Comparison of ENCODE assay signal across 9 mouse cellular contexts in genomic region chr15:90249694-90250093, GRCm38 (mm10). TPM values are rescaled to one million over a fixed set of nuclear protein-coding genes. Genes with fewer than 3 reads are reported as not detected.
A peak's percentile ranks its signal among the peaks of the same experiment; 100 is the strongest.
DNase-seq lines count a peak whose midpoint lies in the region; ATAC-seq and TF ChIP-seq lines count a peak whose summit lies in the region.
"Had no signal": no experiment of that assay in that cellular context is flagged by ENCODE, and none has a peak within 500 bp of the region (broad histone marks: within the 10 kb centered on the region; RNA-seq: fewer than 3 reads in every experiment).

No protein-coding gene starts in this region.

- H3K79me2 ChIP-seq in MEL (ENCODE audit: control insufficient read depth, insufficient read depth, low read length, poor library complexity) = no peaks in the 10 kb centered on the region

- no peaks in the 10 kb centered on the region for H3K9me3 ChIP-seq in kidney, embryonic 15.5 days (replicated peaks)
- H3K9me3 ChIP-seq in MEL (replicated peaks; ENCODE audit: insufficient read depth, low read length) = no peaks in the 10 kb centered on the region
- H3K9me3 ChIP-seq: embryonic facial prominence, embryonic 12.5 days had no signal

- H3K4me3 ChIP-seq in kidney, embryonic 15.5 days (replicated peaks) = no peak overlapping the region
- no peak overlapping the region for H3K4me3 ChIP-seq in MEL (ENCODE audit: control insufficient read depth in 1 of 2, insufficient read depth in 1 of 2, low read depth in 2 of 2, low read length in 2 of 2)
- H3K4me3 ChIP-seq: embryonic facial prominence, embryonic 12.5 days had no signal

- TF ChIP-seq CTCF in MEL (IDR thresholded peaks at IDR 0.05 in 2 of 3, conservative IDR thresholded peaks at IDR 0.05 in 1 of 3; ENCODE audit: control insufficient read depth in 1 of 3, insufficient read depth in 1 of 3, low read depth in 2 of 3, low read length in 3 of 3, poor library complexity in 1 of 3, severe bottlenecking in 1 of 3) = peak; percentile 67 to 94 (median 74)

- 45% methylated on average over 3 of the region's 3 CpGs for WGBS in kidney, embryonic 15.5 days

- no peaks in the 10 kb centered on the region for H3K27me3 ChIP-seq in kidney, embryonic 15.5 days
- H3K27me3 ChIP-seq in MEL (ENCODE audit: control insufficient read depth in 1 of 2, insufficient read depth in 2 of 2, low read length in 2 of 2) = no peaks in the 10 kb centered on the region
- H3K27me3 ChIP-seq: embryonic facial prominence, embryonic 12.5 days had no signal

- H3K4me2 ChIP-seq in kidney, embryonic 15.5 days = no peak overlapping the region
- H3K4me2 ChIP-seq: embryonic facial prominence, embryonic 12.5 days had no signal

- H3K27ac ChIP-seq in kidney, embryonic 15.5 days = no peak overlapping the region
- H3K27ac ChIP-seq in MEL (ENCODE audit: control insufficient read depth, low read depth, low read length) = no peak overlapping the region
- H3K27ac ChIP-seq: embryonic facial prominence, embryonic 12.5 days had no signal

- TF ChIP-seq POLR2A in MEL (IDR thresholded peaks at IDR 0.05; ENCODE audit: control insufficient read depth in 1 of 2, insufficient read depth in 1 of 2, low read depth in 1 of 2, low read length in 2 of 2, poor library complexity in 1 of 2) = no peak

- DNase-seq in kidney, adult 9 months = peak; percentile 14
- DNase-seq in MEL (ENCODE audit: low read depth, low spot score) = peak; percentile 35
- peak; percentile 31 for DNase-seq in embryo, embryonic 9.5 days (ENCODE audit: extremely low spot score)
- DNase-seq in lung, postnatal 25 days (ENCODE audit: low spot score) = peak; percentile 5
- DNase-seq in gastrocnemius, adult 18-20 months (ENCODE audit: low spot score) = no peak
- no peak for DNase-seq in heart, adult 11 months
- DNase-seq in cerebellum, adult 8-10 months = no peak

- peak; percentile 74 for TF ChIP-seq RAD21 in MEL (IDR thresholded peaks at IDR 0.05; ENCODE audit: low read depth, low read length)

- H3K9ac ChIP-seq in kidney, embryonic 15.5 days = no peak overlapping the region
- no peak overlapping the region for H3K9ac ChIP-seq in MEL (ENCODE audit: control insufficient read depth, low read depth, low read length, poor library complexity, severe bottlenecking)
- H3K9ac ChIP-seq: embryonic facial prominence, embryonic 12.5 days had no signal

- no peaks in the 10 kb centered on the region for H3K4me1 ChIP-seq in kidney, embryonic 15.5 days
- H3K4me1 ChIP-seq in MEL (ENCODE audit: control insufficient read depth in 1 of 2, insufficient read depth in 2 of 2, low read length in 2 of 2) = no peaks in the 10 kb centered on the region
- H3K4me1 ChIP-seq: embryonic facial prominence, embryonic 12.5 days had no signal

- H3K36me3 ChIP-seq in kidney, embryonic 15.5 days = no peaks in the 10 kb centered on the region
- no peaks in the 10 kb centered on the region for H3K36me3 ChIP-seq in MEL (ENCODE audit: control insufficient read depth in 1 of 2, insufficient read depth in 2 of 2, low read length in 2 of 2)
- H3K36me3 ChIP-seq: embryonic facial prominence, embryonic 12.5 days had no signal

- no peak for ATAC-seq in kidney, embryonic 15.5 days (replicated peaks; ENCODE audit: low FRiP score)

- no peak for TF ChIP-seq EP300 in MEL (IDR thresholded peaks at IDR 0.05; ENCODE audit: low read depth in 1 of 2, low read length in 2 of 2)

TF ChIP-seq in MEL, 35 proteins besides CTCF, POLR2A, EP300 and RAD21:
- TF ChIP-seq ZNF384 (IDR thresholded peaks at IDR 0.05; ENCODE audit: low read depth, low read length) (no peak), UBTF (IDR thresholded peaks at IDR 0.05; ENCODE audit: borderline replicate concordance, insufficient read depth, low read depth, low read length) (no peak), ETS1 (IDR thresholded peaks at IDR 0.05; ENCODE audit: low read depth, low read length) (no peak), MYB (IDR thresholded peaks at IDR 0.05; ENCODE audit: low read depth, low read length) (no peak), ZC3H11A (IDR thresholded peaks at IDR 0.05; ENCODE audit: low read depth, low read length) (peak; percentile 17; the same call in 1 of the 2 replicates), NELFE (IDR thresholded peaks at IDR 0.05; ENCODE audit: low read depth, low read length) (no peak), TCF12 (IDR thresholded peaks at IDR 0.05; ENCODE audit: low read depth, low read length) (no peak), SIN3A (IDR thresholded peaks at IDR 0.05; ENCODE audit: low read length) (no peak), SMC3 (IDR thresholded peaks at IDR 0.05; ENCODE audit: low read depth, low read length) (peak; percentile 54), GABPA (IDR thresholded peaks at IDR 0.05; ENCODE audit: low read depth, low read length) (no peak), JUND (IDR thresholded peaks at IDR 0.05; ENCODE audit: low read depth, low read length) (no peak)

RNA-seq across cellular contexts. Expression of gene Alg10b, which starts 25.6 kb away (rescaled TPM):
- 35.4 and 37.6 TPM in 2 replicates for polyA plus RNA-seq in kidney, embryonic 15.5 days (2015; fragmentation: Nextera tagmentation; extraction: Ambion mirVana)
- 17.0 and 19.6 TPM in 2 replicates for total RNA-seq in MEL (2012; rRNA removed)
- polyA plus RNA-seq in MEL (2012; ENCODE audit: insufficient read depth in 1 of 2, insufficient read length in 2 of 2, low read depth in 1 of 2, low replicate concordance in 2 of 2, missing spikeins in 1 of 2) = 10 to 100 TPM; 25.6 to 52.2 TPM
- 10 to 100 TPM; 13.2 to 16.1 TPM for total RNA-seq in gastrocnemius, adult 18-20 months (2021)

Comparison
In these comparisons a context has a peak if more than half of its experiments do, and no peak if none do; other contexts are left out.
1. DNase-seq: peak in kidney, adult 9 months (single experiment), MEL (single experiment), embryo, embryonic 9.5 days (single experiment) and lung, postnatal 25 days (single experiment); none in gastrocnemius, adult 18-20 months (single experiment), heart, adult 11 months (single experiment) and cerebellum, adult 8-10 months (single experiment).